Mouse (Mus musculus) embryonic facial prominence, embryonic 15.5 days (tissue): Measurements from ENCODE around the gene Rpl32. TPM values are rescaled to one million over a fixed set of nuclear protein-coding genes. Genes with fewer than 3 reads are reported as not detected.
A peak's percentile ranks its signal among the peaks of the same experiment; 100 is the strongest.

Source experiments
- ATAC-seq: fragments of 200-750 bp; cut with Nextera tagmentation; 2 replicates; pipeline ENCODE4 v1.8.0; 2017; ENCODE audit warnings: low read depth, moderate TSS enrichment; ENCODE audit not compliant: insufficient number of reproducible peaks, low FRiP score, low TSS enrichment
- H3K27ac ChIP-seq: fragments of 300-500 bp; sonication (generic); replicated peaks from 2 replicates; pipeline ENCODE4 v1.5.1; 2015; ENCODE audit warnings: mild to moderate bottlenecking, inconsistent platforms
- H3K27me3 ChIP-seq: fragments of 300-500 bp; sonication (generic); 2 replicates; pipeline ENCODE4 v1.6.1; 2015; ENCODE audit warnings: inconsistent platforms
- H3K36me3 ChIP-seq: fragments of 300-500 bp; sonication (generic); 2 replicates; pipeline ENCODE4 v1.6.1; 2015; ENCODE audit warnings: mild to moderate bottlenecking, inconsistent platforms
- H3K4me1 ChIP-seq: fragments of 300-500 bp; sonication (generic); 2 replicates; pipeline ENCODE4 v1.6.1; 2015; ENCODE audit warnings: inconsistent platforms
- H3K4me2 ChIP-seq: fragments of 300-500 bp; sonication (generic); replicated peaks from 2 replicates; pipeline ENCODE4 v1.6.1; 2015; ENCODE audit warnings: mild to moderate bottlenecking, inconsistent platforms
- H3K4me3 ChIP-seq: fragments of 300-500 bp; sonication (generic); replicated peaks from 2 replicates; pipeline ENCODE4 v1.5.1; 2015; ENCODE audit warnings: mild to moderate bottlenecking, inconsistent platforms
- H3K9ac ChIP-seq: fragments of 300-500 bp; sonication (generic); 2 replicates; pipeline ENCODE4 v1.6.1; 2015; ENCODE audit warnings: inconsistent platforms
- H3K9me3 ChIP-seq: fragments of 300-500 bp; sonication (generic); replicated peaks from 2 replicates; pipeline ENCODE4 v1.6.1; 2016; ENCODE audit warnings: inconsistent platforms
- WGBS: fragments of 180-500 bp; shearing (Covaris S2); methylation state at CpG from one replicate; pipeline ENCODE4 v1.1.7; 2015; 5-methylcytosine and 5-hydroxymethylcytosine counted together
- polyA plus RNA-seq: library from polyadenylated mRNA; unstranded; fragments of >200 nt; fragmentation: Nextera tagmentation; extraction: Ambion mirVana; gene quantifications from 2 replicates; pipeline ENCODE4 v1.2.1, GENCODE M21; 2015

Rpl32 gene
- polyA plus RNA-seq, 1 experiment from 2014 or later = 2,192 TPM

DNA sequence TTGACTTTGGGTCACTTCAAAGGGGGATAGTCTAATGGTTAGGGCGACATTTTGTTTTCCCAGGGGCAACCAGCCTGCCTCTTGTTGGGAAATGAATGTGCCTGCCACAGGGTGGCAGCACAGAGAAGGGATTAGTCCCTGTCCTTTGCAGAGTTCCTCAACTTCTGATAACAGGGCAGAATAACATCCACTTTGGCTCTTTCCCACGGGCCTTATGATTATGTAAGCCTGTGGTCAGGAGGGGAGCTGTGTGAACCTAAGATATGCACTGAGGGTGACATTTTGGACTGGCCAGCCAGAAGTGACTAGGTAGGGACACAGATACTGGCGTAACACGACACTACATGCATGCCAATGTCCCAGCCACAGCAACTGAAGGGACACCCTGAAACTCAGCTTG is 5.6 kb upstream of the Rpl32 start:
- H3K36me3 ChIP-seq = no peaks in the 10 kb centered on the region
- 26% methylated on average over 4 of the region's 4 CpGs for WGBS
- no peak overlapping the region for H3K4me2 ChIP-seq
- no peak overlapping the region for H3K9ac ChIP-seq
- H3K4me3 ChIP-seq = no peak overlapping the region
- no peaks in the 10 kb centered on the region for H3K9me3 ChIP-seq
- no peaks in the 10 kb centered on the region for H3K4me1 ChIP-seq
- no peaks in the 10 kb centered on the region for H3K27me3 ChIP-seq
- 0 out of 2 replicates have a peak, but pooled peaks have one; percentile 25 for ATAC-seq
- H3K27ac ChIP-seq = no peak overlapping the region

DNA sequence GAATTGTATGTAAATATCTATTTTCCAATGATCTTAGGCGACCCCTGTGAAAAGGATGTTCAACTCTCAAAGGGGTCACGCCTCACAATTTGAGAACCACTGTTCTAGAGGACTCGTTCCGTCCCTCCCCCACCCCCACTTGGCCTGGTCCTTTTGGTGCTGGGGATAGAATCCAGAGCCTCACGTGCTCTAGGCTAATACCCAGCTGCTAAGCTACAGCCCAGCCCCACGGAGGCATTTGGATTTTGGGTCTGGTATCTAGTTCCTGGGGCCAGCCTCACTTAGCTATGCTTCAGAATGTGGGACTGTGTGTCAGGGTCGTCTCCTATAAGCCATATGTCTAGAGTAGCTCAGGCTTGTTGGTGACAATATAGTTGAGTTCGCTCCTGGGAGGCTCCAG is 3.1 kb upstream of the Rpl32 start:
- Histone ChIP-seq H3K9ac (no peak overlapping the region), H3K9me3 (no peaks in the 10 kb centered on the region), H3K27me3 (no peaks in the 10 kb centered on the region), H3K4me3 (no peak overlapping the region), H3K36me3 (peaks cover 8% of the 10 kb centered on the region), H3K27ac (no peak overlapping the region), H3K4me1 (peaks cover 9% of the 10 kb centered on the region), H3K4me2 (no peak overlapping the region)
- no peak for ATAC-seq
- 65% methylated on average over 8 of the region's 8 CpGs for WGBS

DNA sequence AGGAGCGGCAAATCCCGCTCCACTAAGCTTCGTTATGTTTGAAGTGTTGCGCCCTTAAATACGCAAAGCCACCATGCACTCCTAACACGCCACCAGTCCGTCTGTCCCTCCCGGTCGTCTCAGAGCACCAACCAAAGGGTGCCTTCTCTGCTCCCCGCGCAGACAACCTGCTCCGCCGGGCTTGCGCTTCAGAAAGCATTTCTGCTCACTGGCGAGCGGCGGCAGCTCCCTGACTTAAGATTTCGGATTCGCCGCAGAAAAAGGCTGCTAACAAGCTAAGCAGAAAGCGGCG is 405 bp downstream of the Rpl32 start:
- H3K27ac ChIP-seq = peak overlapping the region; percentile 97
- H3K27me3 ChIP-seq = no peaks in the 10 kb centered on the region
- ATAC-seq = no peak
- peaks cover 24% of the 10 kb centered on the region for H3K4me1 ChIP-seq
- peaks cover 42% of the 10 kb centered on the region for H3K36me3 ChIP-seq
- peak overlapping the region; percentile 77 for H3K4me3 ChIP-seq
- peak overlapping the region; percentile 80 for H3K4me2 ChIP-seq
- no peaks in the 10 kb centered on the region for H3K9me3 ChIP-seq
- WGBS = under 1% methylated on average over 22 of the region's 22 CpGs
- peak overlapping the region; percentile 85 for H3K9ac ChIP-seq

DNA sequence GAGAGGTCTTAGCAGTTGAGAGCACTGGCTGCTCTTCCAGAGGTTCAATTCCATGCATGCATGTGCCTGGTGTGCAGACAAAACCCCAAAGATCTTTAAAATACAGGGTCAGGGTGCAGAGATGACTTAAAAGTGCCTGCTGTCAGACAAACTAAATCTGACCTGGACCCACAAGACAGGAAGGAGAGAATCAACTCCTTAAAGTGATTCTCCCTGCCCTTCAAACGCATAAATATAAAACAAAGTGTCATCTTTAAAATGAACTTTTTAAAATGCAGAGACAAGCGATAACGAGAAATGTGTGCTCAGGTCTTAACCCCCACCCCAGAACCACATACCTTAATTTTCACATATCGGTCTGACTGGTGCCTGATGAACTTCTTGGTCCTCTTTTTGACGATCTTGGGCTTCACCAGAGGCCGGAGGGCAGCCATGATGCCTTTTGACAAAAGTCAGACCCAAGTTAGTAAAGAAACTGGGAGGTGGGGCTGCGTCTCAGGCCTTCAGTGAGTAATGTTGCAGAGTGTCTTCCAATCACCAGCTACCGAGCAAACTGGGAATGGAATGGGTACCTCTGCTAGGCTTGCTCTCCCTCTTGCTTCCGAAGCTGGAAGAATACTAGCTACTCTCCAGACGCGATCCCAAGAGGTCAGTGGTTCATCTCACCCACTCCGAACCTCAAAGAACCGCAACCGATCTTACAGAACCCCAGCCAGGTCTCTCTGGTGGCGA is 917 bp downstream of the Rpl32 start:
- Histone ChIP-seq H3K27ac (peak overlapping the region; percentile 97), H3K9ac (peak overlapping the region; percentile 85), H3K4me3 (peak overlapping the region; percentile 77), H3K4me1 (peaks cover 24% of the 10 kb centered on the region), H3K4me2 (peak overlapping the region; percentile 80), H3K27me3 (no peaks in the 10 kb centered on the region), H3K9me3 (no peaks in the 10 kb centered on the region), H3K36me3 (peaks cover 47% of the 10 kb centered on the region)
- WGBS = 3% methylated on average over 15 of the region's 15 CpGs
- no peak for ATAC-seq

DNA sequence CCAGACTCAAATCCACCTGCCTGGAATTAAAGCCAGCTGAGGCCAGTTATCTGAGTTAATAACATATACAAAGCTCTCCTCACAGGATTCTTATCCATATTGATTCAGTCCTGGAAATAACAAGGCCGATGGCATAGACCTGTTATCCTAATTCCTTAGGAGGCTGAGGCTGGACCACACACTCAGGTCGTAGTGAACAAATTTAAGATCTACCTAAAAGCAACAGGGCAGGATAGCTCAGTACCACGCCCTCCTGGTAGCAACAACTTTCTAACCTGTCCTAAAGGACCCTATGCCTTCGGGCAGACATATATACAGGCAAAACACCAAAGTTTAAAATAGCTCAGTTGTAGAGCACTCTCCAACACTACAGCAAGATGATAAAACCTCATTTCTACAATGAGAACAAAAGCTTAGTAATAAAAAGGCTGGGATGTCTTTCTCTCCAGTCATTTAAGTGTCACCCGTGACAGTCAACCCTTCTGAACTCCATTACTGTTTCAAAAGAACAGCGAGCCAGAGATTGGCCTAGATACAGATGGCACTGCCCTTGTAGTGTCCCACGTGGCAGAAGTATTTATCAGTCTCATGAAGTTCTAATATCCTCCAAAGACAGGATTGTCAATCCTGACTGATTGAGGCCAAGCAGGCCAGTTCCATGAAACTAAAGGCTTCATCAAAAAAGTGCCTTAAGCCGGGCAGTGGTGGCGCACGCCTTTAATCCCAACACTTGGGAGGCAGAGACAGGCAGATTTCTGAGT is 3.9 kb downstream of the Rpl32 start:
- no peak overlapping the region for H3K4me2 ChIP-seq
- no peak overlapping the region for H3K4me3 ChIP-seq
- H3K27me3 ChIP-seq = no peaks in the 10 kb centered on the region
- 58% methylated on average over 10 of the region's 10 CpGs for WGBS
- no peak overlapping the region for H3K9ac ChIP-seq
- H3K4me1 ChIP-seq = peaks cover 24% of the 10 kb centered on the region
- no peaks in the 10 kb centered on the region for H3K9me3 ChIP-seq
- no peak overlapping the region; the same call in 1 of the 2 replicates for H3K27ac ChIP-seq
- ATAC-seq = no peak
- peaks cover 75% of the 10 kb centered on the region for H3K36me3 ChIP-seq

DNA sequence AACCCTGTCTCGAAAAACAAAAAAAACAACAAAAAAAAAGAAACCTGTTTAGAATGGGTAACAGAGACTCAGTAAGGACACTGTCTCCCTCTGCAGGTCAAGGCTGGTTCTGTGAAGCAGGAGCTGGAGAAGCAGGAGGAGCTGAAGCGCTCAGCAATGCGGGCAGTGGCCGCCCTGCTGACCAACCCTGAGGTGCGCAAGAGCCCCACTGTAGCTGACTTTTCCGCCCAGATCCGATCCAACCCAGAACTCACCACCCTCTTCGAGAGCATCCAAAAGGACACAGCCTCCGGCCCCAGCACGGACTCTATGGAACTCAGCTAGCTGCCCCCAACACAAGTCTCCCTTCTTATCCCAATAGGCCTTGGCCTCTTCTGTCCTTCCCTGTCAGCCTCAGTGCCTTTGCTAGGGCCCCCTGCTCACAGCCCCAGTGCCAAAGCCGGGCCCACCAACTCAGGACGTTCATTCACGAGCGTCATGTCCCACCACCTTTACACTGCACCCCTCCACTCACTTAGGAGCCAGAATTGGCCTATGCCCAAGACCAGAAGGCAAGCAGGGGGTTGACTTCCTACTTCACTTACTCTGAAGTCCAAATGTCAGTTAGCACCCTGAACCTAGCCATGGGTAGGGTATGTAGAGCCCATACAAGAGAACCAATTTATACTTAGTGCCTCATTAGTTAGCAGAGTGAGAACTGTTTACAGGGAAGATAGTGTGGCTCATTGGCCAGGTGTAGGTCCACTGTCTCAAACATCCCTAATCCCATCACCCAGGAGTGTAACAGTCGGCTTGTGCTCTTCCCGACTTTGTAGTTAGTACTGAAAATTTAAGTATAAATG is 4.8 kb downstream of the Rpl32 start:
- no peak for ATAC-seq
- no peak overlapping the region for H3K4me3 ChIP-seq
- no peak overlapping the region for H3K9ac ChIP-seq
- whole genome bisulfite sequencing = 40% methylated on average over 16 of the region's 16 CpGs
- no peak overlapping the region; the same call in 1 of the 2 replicates for H3K27ac ChIP-seq
- no peak overlapping the region for H3K4me2 ChIP-seq
- peaks cover 24% of the 10 kb centered on the region for H3K4me1 ChIP-seq
- H3K27me3 ChIP-seq = no peaks in the 10 kb centered on the region
- H3K9me3 ChIP-seq = no peaks in the 10 kb centered on the region
- H3K36me3 ChIP-seq = peaks cover 84% of the 10 kb centered on the region

DNA sequence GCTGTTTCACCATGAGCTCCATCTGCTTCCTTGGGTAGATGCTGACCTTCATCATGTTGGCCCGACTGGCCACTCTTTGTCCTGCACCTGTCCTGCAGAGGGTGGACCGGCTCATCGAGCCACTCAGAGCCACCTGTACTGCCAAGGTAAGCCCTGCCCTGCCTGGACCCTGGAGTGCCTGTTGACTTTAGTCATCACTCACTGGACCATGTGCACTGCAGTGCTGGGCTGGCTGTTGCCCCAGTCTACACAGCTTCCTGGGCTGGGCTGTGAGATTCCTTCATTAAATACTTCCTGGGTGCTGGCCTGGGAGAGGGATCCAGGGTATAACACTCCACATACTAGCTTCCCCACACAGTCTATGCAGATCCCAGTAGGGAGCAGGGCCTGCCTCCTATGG is 6.7 kb downstream of the Rpl32 start:
- H3K4me2 ChIP-seq = no peak overlapping the region
- H3K4me3 ChIP-seq = no peak overlapping the region
- no peak overlapping the region for H3K9ac ChIP-seq
- H3K9me3 ChIP-seq = no peaks in the 10 kb centered on the region
- WGBS = 89% methylated on average over 3 of the region's 3 CpGs
- H3K4me1 ChIP-seq = peaks cover 17% of the 10 kb centered on the region
- no peak for ATAC-seq
- H3K27ac ChIP-seq = no peak overlapping the region
- H3K36me3 ChIP-seq = peaks cover 97% of the 10 kb centered on the region
- H3K27me3 ChIP-seq = no peaks in the 10 kb centered on the region

DNA sequence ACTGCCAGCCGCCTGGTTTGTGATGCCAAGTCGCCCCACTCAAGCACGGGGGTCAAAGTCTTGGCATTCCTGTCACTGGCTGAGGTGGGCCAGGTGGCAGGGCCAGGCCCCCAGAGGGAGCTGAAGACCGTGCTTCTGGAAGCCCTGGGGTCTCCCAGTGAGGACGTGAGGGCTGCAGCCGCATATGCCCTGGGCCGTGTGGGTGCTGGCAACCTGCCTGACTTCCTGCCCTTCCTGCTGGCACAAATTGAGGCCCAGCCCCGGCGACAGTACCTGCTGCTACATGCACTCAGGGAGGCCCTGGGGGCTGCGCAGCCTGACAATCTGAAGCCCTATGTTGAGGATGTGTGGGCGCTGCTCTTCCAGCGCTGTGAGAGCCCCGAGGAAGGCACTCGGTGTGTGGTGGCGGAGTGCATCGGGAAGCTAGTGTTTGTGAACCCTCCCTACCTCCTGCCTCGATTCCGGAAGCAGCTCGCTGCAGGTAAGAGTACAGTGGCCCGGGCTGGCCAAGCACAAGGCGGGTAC is 15.8 kb downstream of the Rpl32 start:
- no peaks in the 10 kb centered on the region for H3K27me3 ChIP-seq
- no peak overlapping the region for H3K9ac ChIP-seq
- H3K4me2 ChIP-seq = 0 out of 2 replicates have a peak overlapping the region, but pooled peaks have one; percentile 10
- peaks cover 11% of the 10 kb centered on the region for H3K4me1 ChIP-seq
- peaks cover 98% of the 10 kb centered on the region for H3K36me3 ChIP-seq
- ATAC-seq = 0 out of 2 replicates have a peak, but pooled peaks have one; percentile 13
- H3K4me3 ChIP-seq = no peak overlapping the region
- WGBS = 74% methylated on average over 21 of the region's 21 CpGs
- peak overlapping the region; percentile 61; the same call in 1 of the 2 replicates for H3K27ac ChIP-seq
- H3K9me3 ChIP-seq = no peaks in the 10 kb centered on the region

DNA sequence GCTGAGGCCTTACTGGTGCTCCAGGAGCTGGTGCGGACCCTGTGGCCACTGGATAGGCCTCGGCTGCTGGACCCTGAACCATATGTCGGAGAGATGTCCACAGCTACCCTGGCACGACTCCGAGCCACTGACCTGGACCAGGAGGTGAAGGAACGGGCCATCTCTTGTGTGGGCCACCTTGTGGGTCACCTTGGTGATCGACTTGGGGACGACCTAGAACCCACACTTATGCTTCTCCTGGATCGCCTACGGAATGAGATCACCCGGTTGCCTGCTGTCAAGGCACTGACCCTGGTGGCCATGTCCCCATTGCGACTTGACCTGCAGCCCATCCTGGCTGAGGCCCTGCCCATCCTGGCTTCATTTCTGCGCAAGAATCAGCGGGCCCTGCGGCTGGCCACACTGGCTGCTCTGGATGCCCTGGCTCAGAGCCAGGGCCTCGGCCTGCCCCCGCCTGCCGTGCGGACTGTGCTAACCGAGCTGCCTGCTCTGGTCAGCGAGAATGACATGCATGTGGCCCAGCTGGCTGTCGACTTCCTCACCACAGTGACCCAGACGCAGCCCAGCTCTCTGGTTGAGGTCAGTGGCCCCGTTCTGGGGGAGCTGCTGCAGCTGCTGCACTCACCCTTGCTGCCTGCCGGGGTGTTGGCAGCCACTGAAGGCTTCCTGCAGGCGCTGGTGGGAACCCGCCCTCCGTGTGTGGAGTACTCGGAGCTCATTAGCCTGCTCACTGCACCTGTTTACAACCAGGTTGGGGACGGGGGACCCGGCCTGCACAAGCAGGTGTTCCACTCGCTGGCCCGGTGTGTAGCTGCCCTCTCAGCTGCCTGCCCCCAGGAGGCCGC is 16.5 kb downstream of the Rpl32 start:
- 86% methylated on average over 34 of the region's 34 CpGs for WGBS
- ATAC-seq = peak; percentile 70

DNA sequence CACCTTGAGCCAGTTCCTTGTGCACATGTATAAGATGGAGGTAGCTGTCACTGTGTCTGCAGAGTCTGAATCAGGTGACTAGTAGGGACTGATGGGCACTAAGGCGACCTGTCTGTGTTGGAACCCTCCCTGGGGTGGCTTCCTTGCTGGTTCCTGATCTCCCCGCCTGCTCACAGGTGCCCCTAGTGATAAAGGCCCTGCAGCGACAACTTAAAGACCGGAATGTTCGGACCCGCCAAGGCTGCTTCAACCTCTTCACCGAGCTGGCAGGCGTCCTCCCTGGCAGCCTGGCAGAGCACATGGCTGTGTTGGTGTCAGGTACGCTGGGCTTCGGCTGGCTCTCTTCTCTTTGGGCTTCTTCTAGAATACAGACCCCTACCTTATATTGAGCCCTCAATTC is 17.5 kb downstream of the Rpl32 start:
- no peak for ATAC-seq
- WGBS = 78% methylated on average over 10 of the region's 10 CpGs

More for the DNA sequence above, 16.5 kb downstream of the Rpl32 start:
- H3K27ac ChIP-seq = peak overlapping the region; percentile 61; the same call in 1 of the 2 replicates
- H3K9ac ChIP-seq = no peak overlapping the region
- H3K4me2 ChIP-seq = no peak overlapping the region
- H3K4me3 ChIP-seq = no peak overlapping the region
- H3K27me3 ChIP-seq = no peaks in the 10 kb centered on the region
- H3K4me1 ChIP-seq = peaks cover 11% of the 10 kb centered on the region
- peaks cover 98% of the 10 kb centered on the region for H3K36me3 ChIP-seq
- no peaks in the 10 kb centered on the region for H3K9me3 ChIP-seq

More for the DNA sequence above, 17.5 kb downstream of the Rpl32 start:
- Histone ChIP-seq H3K36me3 (peaks cover 98% of the 10 kb centered on the region), H3K27ac (no peak overlapping the region), H3K27me3 (no peaks in the 10 kb centered on the region), H3K4me1 (peaks cover 11% of the 10 kb centered on the region), H3K4me2 (no peak overlapping the region), H3K4me3 (no peak overlapping the region), H3K9me3 (no peaks in the 10 kb centered on the region), H3K9ac (no peak overlapping the region)
